Mouse (Mus musculus) right cerebral cortex, postnatal 14 days (tissue): Measurements from ENCODE around the gene Traf3ip2.

Source experiments
- DNase-seq: peaks from one replicate; pipeline ENCODE4 v3.0.0; 2022

Gene Traf3ip2

DNA sequence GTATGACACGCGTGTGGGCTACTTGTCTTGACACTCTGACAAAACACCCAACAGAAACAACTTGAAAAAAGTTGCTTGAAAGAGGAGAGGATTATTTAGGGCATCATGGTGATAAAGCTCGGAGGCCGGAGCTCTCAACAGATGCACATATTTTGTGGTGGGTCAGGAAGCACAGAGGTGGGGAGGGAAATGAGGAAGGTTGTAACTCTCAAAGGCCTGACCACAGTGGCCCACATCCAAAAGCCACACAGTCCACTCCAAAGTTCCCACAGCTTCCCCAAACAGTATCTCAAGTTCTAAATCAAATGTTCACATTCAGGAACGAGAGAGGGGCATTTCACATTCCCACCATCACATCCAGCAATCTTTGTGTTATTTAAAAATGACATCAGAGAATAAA lies 11.7 kb upstream of the Traf3ip2 start:
- no peak for DNase-seq

DNA sequence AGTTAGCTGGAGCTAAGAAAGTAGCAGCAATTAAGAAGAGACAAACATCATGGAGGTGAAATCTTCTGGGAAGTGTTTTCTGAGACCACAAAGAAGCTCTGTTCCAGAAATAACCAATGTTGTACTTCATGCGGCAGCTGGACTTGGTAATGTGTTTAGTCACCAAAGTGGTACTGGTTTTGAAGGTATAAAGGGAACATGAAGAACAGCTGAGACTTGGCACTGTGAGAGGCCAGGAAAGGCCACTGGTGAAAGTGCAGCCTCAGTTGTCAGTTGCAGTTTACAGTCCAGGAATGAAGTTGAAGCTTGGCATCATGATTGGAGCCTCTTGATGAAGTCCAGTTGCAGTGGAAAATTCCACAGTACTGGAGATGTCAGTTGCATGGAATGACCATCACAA lies 6.3 kb upstream of the Traf3ip2 start:
- DNase-seq: no peak

DNA sequence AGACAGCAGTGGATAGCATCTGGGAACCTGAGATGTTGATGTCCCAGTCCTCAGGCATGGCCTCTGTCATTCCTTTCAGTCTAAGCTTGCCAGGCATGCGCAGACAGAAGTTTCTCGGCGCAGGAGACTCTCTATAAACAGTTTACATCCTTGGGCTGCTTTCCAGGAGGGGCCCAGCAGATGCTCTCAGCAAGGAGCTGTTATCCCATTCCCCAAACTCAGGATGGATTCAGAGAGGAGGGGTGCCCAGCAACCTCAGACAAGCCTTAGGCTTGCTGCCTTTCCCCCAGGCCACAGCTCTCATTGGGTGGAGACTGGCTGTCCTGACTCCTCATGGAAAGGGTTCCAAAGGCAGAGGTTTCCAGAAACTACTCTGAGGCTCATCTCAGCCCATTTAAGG lies 1.5 kb upstream of the Traf3ip2 start:
- DNase-seq: no peak

DNA sequence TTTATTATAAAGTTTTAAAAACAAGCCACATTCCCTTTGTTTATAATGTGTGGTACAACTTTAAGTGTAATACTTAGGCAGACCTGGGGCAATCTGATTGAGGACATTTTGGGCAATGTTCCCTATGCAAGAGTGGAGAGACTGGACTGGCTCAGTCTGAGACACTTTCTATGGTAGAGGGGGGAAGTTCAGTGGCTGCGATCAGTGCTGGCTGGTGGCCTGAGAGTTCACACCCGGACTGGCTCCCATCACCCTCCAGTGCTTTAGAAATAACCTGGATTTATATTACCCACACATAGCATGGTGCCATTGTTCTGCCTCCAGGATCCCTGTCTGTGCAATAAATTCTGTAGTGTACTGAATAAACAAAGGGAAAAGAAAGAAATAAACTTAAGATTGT lies 603 bp upstream of the Traf3ip2 start:
- DNase-seq: no peak

DNA sequence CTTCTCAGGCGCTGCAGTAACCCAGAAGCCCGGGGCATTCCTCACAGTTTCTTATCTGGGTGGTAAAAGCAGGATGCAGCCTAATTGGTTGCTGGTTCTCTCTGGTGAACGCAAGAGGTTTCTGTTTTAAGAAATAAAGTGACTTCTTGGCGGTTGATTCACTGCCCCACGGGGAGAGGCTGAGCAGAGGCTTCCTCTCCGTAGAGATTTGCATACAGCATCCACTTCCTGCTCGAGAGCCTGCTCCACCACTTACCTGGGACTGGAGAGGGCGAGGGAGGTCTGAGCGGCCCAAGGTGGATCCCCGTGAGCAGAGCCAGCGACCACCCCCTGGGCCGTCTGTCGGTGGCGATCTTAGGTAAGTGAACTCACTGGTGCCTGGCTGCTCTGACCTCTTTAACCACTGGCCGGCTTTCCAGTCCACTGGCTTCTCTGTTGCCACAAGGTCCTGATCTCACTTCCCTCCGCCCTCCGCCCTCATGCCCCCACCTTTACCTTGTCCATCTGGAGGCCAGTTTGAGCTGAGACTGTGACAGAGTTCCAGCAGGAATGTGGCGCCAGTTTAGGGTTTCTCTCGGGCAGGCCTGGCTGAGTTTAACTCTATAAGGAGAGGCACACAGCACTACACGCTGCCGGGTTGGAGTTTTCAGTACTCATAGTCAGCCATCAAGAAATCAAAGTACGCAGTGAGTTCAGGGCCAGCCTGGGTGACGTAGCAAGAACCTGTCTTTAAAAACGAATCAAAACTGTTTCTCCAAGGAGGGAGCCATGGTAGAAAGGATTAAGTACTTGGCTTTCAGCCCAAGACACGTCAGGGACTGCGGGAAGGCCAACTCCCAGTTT lies 476 bp downstream of the Traf3ip2 start:
- DNase-seq: no peak

DNA sequence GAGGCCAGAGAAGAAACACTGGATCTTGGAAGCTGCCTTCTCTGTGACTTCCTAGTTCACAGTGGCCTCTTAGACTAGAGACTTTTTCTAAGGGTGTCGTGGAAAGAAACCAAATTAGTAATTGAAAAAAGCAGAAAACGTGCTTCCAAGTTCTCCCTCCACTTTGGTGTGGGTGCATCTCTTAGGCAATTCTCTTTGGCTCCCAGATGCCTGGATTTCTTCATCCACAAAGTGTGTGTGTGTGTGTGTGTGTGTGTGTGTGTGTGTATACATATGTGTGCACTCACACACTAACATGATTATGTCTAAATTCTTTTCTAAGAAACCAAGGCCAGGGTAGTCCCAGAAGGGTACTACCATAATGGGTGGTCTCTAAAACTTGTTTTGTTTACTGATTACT lies 1.2 kb downstream of the Traf3ip2 start:
- no peak for DNase-seq

DNA sequence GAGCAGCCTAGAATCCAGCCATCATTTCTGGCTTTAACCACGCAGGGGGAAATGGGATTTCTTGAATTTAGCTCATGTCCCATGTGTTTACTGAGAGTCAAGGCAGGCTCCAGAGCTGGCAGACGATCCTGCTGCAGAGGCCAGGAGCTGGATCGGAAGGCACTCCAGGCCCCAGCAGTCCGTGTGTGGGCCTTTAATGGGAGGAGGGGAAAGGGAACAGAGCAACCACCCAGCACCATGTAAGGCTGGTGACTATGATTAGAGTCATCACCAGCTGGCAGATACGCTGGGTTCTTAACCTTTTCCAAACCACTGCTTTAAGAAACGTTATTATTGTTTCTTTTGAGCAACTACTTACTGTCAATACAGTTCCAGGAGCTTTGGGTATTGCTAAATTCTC lies 1.9 kb downstream of the Traf3ip2 start:
- DNase-seq: no peak

DNA sequence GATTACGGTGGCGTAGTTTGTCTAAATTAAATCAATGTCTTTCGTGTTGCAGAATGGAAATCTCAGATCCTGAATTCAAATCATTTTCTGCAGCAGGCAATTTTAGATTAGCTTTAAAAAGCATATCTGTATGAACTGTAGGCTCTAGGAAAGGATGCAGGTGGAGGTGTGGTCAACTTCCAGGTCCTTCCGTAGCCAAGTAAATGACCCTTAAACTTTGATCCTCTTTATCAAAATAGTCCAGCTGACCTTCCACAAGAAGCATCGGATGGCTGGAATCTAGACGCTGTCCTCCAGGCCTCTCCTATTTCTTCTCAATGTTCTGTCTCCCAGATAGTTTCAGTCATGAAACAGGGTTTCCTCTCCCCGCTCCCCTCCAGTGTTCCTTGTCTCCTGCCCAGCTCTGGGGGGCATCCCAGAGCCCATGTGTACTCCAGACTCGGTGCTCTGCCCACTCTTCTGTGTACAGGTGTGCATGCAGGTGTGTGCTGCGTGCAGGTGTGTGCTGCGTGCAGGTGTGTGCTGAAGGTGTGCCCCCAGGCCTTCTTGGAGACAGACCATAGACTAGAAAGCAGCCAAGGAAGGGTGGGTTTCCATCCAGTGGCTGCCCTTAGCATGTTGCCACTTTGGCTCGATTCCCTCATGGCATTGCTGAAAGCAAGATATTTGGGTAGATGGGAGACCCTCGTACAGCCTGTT lies 2.9 kb downstream of the Traf3ip2 start:
- DNase-seq: no peak

DNA sequence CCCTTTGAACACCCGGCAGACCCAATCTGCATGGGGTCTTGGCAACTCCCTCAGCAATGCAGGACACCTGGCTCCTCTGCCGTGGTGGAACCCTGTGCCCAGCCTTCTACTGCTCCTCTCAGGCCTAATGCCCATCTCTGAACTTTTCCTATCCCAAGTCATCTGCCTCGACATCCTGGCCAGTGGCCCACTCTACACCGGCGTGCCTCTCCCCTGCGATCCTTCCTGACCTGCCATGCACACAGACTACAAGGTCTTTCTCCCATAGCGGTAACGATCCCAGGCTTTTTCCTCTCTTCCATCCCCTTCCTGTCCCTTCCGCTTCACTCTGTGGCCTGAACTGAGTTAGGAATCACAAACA lies 3.5 kb downstream of the Traf3ip2 start:
- no peak for DNase-seq

DNA sequence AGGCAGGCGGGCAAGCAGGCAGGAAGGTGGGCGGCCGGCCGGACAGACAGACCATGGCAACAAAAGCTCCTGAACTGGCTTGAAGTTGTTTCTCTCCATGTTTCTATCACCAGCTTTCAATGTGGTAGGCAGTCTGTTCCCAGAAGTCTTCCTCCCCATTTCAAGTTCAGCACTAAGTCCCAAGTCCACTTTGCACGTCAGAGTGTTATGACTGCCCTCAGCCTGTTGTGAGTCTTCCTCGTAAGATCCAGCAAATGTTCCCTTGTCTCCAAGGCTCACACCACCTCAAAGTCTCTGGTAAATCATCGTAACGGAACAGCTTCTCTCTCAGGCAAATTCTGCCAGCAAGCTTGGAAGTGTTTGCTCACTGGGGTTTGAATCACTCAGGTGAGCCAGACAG lies 3.9 kb downstream of the Traf3ip2 start:
- no peak for DNase-seq

DNA sequence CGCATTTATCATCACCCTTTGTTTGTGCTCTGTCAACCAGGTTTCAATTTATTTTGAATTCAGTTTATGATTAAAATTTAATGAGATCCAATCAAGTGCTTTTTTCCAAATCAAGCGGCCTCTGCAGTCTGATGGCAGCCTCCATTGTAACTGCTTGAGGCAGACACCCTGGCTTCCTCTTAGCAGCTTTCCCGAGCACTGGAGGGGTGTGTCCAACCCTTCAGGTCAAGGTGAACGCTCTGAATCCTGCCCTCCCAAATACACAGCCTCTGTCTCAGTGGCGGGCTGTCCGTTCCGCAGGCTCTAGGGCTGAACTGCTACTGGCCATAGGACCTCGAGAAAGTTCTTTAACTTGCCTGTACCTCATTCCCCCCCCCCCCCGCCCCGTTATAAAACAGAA lies 5.7 kb downstream of the Traf3ip2 start:
- no peak for DNase-seq

DNA sequence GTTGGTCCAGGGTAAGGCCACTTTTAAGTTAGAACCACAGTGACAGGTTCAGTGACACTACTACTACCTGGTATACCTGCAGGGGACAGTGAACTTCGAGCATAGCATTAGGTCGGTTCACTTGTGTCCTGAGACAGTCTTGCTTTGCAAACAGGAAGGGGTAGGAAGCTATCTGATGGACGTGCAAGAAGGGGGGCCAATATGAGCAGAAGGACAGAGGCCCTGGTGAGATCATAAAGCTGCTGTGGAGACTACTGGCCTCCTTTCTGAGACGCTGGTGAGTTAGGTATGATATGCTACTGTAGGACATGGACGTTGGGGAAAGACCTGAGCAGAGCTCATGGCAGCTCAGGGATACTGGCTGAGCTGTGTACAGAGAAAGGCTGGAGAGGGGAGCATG lies 7.9 kb downstream of the Traf3ip2 start:
- DNase-seq: no peak

DNA sequence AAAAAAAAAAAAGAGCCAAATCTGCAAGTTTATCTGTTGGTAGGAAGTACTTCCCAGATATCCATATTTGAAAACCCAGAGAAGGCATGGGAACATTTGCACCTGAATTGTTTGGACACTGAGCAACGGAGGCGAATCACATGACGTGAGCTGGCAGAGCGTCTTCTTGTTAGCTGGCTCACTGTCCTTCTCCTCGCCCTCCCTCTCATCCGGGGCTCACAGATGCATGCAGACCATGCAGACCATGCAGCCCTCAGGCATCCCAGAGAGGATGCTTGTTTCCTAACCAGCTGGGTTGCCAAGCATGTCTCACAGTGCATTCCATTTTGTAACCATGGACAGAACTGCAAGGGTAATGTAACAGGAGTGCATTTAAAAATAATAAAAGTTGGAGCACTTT lies 11.1 kb downstream of the Traf3ip2 start:
- DNase-seq: no peak

DNA sequence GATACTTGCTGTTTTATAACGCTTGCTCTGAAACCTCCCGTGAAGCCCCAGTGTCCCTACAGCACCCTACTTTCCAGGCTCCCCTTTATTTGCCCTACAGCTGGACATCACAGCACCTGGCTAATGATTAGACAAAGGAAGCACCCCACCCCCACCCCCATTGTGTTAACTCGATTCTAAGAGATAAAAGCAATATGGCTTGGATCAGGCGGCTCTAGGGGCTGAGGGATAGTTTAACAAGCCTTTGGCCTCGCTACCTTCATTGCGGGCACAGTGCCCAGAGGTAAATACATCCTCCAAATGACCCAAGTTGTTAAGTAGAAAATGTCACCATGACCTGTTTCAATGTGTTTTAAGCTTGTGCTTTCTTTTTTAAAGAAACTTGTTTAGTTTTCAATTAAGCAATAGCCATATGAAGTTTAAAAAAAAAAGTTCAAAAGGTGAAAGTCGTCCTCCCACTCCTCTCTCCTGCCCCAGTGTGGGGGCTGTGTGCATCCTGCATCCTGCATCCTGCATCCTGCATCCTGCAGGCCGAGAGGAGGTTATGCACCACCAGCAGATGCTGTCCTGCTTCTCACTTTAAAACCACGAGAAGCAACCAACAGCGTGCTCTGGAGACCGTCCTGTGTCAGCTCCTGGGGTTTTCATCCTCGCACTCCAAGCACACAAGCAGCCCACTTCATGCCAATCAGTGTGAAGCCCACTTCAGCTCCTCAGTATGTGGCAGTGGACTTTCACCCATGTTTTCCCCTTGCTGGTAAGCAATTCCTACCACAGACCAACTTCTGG lies 12.3 kb downstream of the Traf3ip2 start:
- DNase-seq: no peak

DNA sequence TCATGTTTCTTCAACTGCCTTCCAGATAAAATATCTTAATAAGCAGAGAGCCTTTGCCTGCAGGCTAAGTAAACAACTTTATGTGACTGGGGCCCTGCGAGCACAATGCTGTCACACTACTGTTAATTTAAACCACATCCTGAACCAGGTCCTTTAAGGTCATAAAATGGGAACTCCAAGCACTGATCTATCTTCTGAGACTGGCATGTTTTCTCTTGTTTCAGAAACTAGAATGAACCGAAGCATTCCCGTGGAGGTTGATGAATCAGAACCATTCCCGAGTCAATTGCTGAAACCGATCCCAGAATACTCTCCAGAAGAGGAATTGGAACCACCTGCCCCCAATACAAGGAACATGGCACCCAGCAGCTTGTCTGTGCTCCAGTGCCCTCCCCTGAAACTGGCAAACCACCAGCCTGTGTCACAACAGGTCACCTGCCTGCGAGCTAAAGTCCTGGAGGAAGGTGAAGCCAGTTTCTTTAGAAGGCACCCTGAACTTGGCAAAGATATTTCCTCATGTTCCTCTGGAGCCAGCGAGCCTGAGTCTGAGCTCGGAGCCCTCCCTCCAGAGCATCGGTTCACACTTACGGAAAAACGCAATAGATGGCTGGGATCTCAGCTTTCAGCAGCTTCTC lies 13.0 kb downstream of the Traf3ip2 start:
- DNase-seq: no peak

DNA sequence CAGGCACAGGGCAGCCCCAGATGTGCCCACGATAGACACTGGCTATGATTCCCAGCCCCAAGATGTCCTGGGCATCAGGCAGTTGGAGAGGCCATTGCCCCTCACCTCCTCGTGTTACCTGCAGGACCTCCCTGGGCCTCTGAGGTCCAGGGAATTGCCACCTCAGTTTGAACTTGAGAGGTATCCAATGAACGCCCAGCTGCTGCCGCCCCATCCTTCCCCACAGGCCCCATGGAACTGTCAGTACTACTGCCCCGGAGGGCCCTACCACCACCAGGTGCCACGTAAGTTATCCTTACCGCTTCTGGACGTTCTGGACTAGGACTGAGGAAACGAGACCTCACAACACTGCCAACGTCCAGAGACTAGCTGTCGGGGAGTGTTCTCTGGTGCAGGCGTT lies 13.6 kb downstream of the Traf3ip2 start:
- no peak for DNase-seq

DNA sequence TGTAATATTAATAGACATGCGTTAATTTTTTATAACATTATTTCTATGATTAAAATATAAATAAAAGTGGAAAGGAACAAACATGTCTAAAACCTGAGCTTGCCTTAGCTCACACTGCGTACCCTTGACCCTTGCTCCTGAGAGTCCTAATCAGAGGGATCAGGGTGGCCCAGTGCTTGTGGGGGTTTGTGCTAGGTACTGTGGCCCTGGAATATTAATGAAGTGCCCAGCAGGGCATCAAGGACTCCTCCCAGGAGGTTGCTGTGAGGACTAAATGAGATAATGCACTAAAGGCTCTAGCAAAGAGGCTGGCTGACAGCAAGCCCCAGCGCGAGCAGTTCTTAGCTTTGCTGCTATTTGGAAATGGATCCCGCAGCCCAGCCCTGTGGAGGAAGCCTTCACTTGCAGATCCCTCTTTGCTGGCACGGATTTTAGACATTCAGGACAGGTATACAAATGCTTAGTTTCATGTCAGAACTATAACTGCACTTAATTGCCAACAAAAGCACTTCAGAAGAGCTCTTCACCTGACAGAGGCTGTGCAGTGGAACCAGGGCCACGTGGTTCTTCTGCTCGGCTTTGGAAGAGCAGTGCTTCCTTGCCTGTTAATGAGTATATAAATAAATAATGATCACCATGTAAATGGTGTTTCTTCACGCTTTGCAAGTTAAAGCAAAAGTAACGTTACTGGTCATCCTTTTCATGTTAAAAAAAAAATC lies 16.2 kb downstream of the Traf3ip2 start:
- no peak for DNase-seq

DNA sequence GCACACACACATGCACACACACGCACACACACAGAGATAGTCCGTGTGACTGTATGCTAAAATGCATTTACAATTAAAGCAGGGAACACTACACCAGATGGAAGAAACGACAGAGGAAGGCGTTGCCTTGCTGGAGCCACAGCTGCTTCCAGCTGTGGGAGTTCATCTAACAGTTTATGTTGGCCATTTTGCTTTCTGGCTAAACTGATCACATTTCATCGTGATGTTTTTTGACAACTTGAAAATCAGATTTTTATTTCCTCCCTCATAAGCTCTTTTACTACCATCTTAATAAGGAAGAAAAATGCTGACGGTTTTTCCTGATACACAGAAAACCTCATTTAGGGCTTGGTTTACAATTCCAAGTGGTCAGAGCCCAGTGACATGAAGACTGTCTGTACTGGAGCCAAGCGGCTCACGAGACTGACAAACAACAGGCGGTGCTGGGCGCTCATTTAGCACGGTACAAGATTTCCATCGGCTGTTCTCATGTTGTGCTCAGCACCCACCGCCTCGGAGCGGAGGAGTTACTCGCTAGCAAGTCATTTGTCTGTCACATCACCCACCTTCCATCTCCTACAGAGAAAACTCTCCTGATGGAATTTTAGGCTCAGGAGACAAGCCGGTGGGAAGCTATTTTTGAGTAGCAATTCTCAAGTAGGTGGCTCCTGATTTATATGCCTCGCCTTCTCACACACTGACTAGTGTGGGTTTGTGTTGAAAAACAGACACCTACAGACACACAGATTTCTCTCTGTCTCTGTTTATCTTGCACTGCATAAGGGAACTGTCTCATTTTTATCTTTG lies 17.2 kb downstream of the Traf3ip2 start:
- peak; percentile 58 for DNase-seq

DNA sequence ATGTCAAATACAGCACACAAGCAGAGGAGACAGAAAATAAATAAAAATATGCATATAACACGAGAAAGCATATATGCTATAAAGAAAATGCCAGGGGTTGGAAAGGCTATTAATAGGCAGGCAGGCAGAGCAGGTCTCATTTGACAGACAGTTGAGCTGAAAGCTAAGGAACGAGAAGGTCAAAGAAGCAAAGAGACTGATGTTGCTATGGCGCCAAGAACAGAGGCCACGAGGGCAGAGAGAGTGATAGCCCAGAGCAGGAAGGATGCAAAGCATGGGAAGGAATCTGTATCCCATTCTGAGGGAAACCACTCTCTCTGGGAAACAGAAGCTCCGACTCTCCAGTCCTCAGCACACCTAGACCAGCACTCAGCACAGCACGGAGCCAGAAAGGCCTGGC lies 18.1 kb downstream of the Traf3ip2 start:
- no peak for DNase-seq

DNA sequence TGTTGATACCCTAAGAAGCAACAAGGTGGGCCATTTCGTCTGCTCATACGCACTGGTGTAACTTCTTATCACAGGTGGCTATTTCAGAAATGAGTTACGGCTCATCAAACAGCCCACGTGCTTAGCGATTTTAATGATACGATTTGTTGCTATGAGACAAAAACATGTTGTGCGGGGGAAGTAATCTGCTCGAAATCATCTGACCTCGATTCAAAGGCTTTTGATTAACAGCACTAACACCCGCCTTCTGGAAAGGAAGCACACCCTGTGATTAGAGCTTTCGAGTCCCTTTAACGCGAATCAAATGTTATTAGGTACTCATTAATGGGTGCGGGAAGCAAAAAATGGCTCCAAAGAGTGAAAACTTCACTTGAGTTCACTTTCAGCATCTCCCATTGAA lies 18.9 kb downstream of the Traf3ip2 start:
- DNase-seq: no peak

DNA sequence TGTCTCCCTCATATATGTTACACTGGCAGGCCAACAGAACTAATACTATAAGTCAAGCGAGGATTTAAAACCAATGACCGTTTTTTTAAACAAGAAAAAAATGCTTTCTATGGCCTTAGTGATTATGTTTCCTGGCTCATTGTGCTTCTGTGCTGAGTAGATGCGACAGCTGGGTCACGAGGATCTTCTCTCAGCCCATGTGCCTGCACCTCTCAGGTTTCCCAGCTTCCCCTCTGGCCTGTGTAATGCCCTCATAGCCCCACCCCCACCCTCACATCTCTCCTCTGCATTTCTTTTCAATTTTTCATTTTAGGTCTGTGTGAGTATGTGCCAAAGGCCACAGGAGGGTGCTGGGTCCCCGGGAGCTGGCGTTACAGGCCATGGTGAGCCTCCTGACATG lies 20.6 kb downstream of the Traf3ip2 start:
- no peak for DNase-seq
